ENCODE assay signal across 1 mouse cellular context in the genomic region with DNA sequence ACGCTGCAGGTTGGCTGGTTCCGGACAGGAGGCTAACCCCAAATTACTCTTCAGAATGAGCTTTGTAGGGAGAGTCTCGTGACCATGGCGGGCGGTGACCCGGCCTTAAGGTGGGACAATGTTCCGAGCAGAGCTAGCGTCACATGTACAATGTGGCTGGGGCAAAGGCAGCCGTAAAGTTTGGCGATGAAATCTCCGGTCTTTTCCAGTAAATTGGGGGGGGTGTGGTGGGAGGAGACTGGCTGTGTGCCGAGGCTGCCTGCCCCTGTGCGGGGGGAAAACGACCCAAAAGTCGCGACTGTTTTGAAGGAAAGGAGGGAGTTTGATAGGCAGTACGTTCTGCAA.
TF ChIP-seq lines count a peak whose summit lies in the region.

No protein-coding gene starts in this region.

TF ChIP-seq in MEL, 35 proteins besides CTCF, POLR2A, EP300 and RAD21 (continued from another document):
- TF ChIP-seq BHLHE40 (IDR thresholded peaks at IDR 0.05; ENCODE audit: borderline replicate concordance, low read depth, low read length) = 0 out of 2 replicates have a peak, but pooled peaks have one; percentile 19
- TF ChIP-seq CHD1 (IDR thresholded peaks at IDR 0.05; ENCODE audit: low read depth, low read length) = 0 out of 2 replicates have a peak, but pooled peaks have one; percentile 67
- 0 out of 2 replicates have a peak, but pooled peaks have one; percentile 10 for TF ChIP-seq MYC (IDR thresholded peaks at IDR 0.05; ENCODE audit: low read depth, low read length)
- no peak for TF ChIP-seq KAT2A (conservative IDR thresholded peaks at IDR 0.05; ENCODE audit: low read depth, low read length)
